ENCODE assay signal across 23 mouse cellular contexts in the genomic region with DNA sequence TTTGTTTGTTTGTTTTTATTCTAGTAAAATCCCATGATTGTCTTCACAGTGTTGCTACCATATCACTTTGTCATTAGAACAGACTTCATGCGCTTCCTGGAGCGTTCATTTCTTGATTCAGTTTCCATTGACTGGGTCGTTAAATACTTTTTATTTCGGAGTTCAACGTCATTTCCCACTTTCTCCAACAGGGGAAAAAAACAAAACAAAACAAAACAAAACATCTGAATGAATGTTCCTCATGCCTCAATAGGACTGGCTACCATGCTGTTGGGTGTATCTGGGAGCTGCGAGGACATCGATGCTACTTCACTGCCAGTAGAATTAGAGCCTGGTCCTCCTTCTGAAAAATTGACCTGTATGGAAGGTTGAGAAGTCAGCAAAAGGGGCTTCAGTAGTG. TPM values are rescaled to one million over a fixed set of nuclear protein-coding genes. Genes with fewer than 3 reads are reported as not detected.
"Had no signal": no experiment of that assay in that cellular context is flagged by ENCODE, and none has a peak within 500 bp of the region (broad histone marks: within the 10 kb centered on the region; RNA-seq: fewer than 3 reads in every experiment).

No protein-coding gene starts in this region.

- H3K36me3 ChIP-seq: limb, embryonic 12.5 days; limb, embryonic 15.5 days; lung, embryonic 15.5 days; midbrain, embryonic 10.5 days; neural tube, embryonic 12.5 days had no signal

- H3K9me3 ChIP-seq: limb, embryonic 12.5 days; limb, embryonic 15.5 days; lung, embryonic 15.5 days; midbrain, embryonic 10.5 days; neural tube, embryonic 12.5 days had no signal

- H3K9ac ChIP-seq: limb, embryonic 12.5 days; limb, embryonic 15.5 days; liver, embryonic 14.5 days; liver, postnatal 0 days; lung, embryonic 15.5 days; neural tube, embryonic 12.5 days had no signal

- H3K4me3 ChIP-seq: limb, embryonic 12.5 days; limb, embryonic 15.5 days; lung, embryonic 15.5 days; midbrain, embryonic 10.5 days; neural tube, embryonic 12.5 days had no signal

- ATAC-seq: liver, postnatal 0 days had no signal

- H3K4me2 ChIP-seq: limb, embryonic 12.5 days; limb, embryonic 15.5 days; liver, embryonic 11.5 days; lung, embryonic 15.5 days; neural tube, embryonic 12.5 days had no signal

- H3K27ac ChIP-seq: limb, embryonic 12.5 days; limb, embryonic 15.5 days; liver, embryonic 14.5 days; lung, embryonic 15.5 days; midbrain, embryonic 10.5 days; neural tube, embryonic 12.5 days; stomach, postnatal 0 days had no signal

- H3K4me1 ChIP-seq: neural tube, embryonic 12.5 days had no signal

- DNase-seq: kidney, adult 9 months; kidney, postnatal 14 days; kidney, postnatal 4 days; left cerebral cortex, postnatal 4 days; liver, postnatal 0 days; lung, postnatal 10 days; lung, postnatal 36 days; right cerebral cortex, adult 18-20 months; right cerebral cortex, postnatal 14 days; right cerebral cortex, postnatal 4 days; thymus, adult 2 months; thymus, postnatal 14 days; thymus, postnatal 4 days had no signal

RNA-seq across cellular contexts. Expression of a gene that starts 10.2 kb away (rescaled TPM):
- total RNA-seq: layer of hippocampus, adult 18-20 months; neutrophil, adult 5-6 weeks had no signal
- polyA plus RNA-seq: liver, postnatal 0 days had no signal
